Mouse (Mus musculus) MN1 (cell line): ENCODE measurements around the gene Tbc1d25.

ENCODE experiments used
- DNase-seq: peaks from one replicate; pipeline ENCODE4 v3.0.0-alpha.2; 2016; ENCODE audit warnings: low spot score

Gene Tbc1d25

DNA sequence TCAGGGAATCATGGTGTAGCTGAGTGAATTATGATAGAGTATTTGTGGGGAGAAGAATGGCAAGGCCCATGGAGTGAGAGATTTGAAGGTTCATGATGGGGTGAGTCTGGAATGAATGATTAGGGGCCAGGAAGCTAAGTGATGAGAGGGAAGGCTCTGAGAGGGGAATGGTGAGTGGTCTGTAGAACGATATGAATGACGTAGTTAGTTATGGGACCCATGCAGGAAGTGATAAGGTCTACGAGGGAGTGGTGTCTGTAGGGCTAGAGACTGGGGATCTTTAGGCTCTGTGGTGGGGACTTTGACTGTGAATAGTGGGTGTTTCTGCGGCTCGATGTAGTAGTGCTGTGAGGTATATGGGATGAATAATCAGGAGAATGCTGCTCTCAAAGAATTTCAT lies 3.7 kb upstream of the Tbc1d25 start:
- DNase-seq = no peak

DNA sequence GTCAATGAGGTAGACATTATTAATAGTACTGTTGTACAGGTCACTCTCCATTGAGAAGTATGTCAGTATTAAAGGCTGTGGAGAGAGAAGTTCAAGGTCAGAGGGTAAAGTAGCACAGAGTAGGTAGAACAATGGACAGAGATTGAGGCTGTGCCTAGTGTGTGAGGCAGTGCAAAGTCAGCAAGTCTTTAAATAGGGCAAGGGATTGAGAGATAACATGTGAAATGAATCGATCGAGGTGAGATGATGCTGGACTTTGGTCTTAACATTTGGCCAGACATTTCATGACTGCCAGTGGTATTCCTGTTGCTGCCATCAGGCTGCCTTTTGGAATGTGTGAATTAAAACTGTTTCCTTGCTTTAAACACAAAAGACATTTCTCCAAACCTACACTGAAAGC lies 2.9 kb upstream of the Tbc1d25 start:
- DNase-seq = no peak

DNA sequence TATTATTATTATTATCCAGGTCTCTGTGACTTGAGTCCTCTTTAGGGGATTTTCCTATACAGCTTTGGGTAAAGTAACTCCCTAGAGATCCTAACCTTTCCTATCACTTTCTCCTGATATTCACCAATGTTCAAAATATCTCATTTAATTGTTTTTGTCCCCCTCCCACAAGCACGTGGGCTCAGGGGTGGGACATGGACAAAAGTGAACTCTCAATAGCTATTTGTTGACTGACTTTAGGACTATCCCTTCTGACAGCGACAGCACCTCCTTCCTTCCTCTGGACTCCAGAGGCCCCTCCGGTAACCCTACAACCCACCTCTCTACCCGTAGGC lies 845 bp downstream of the Tbc1d25 start:
- DNase-seq = no peak

DNA sequence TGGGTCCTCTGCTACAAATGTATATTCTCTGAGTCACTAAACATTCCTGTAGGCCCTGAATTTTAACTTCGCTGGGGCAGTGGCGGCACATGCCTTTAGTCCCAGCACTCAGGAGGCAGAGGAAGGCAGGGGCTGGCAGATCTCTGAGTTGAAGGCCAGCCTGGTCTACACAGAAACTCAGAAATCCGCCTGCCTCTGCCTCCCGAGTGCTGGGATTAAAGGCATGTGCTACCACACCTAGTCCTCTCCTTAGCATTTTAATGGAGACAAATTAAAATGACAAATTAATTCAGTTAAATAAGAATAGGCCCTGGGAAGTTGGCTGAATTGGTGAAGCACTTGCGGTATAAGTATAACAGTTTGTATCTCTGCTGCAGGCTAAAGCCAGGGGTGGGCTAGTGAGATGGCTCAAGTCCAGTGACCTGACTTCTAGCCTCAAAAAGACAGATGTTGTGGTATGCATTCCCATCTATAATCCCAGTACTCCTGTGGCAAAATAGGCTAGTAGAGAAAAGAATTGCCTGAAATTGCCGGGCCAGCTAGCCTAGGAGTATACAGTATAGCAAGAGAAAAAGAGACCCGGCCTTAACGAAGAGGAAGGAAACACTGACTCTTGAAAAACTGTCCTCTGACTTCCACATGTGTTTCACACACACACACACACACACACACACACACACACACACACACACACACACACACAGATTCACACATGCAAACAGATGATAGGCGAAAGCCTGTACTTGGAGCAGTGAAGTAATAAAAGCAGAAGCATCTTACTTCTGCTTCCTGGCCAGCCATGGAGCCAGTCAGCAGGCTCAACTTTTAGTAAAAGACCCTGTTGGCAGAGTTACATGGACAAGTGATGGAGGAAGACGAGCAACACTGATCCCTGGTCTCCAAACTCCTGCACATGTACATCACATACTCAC lies 8.0 kb downstream of the Tbc1d25 start:
- no peak for DNase-seq

DNA sequence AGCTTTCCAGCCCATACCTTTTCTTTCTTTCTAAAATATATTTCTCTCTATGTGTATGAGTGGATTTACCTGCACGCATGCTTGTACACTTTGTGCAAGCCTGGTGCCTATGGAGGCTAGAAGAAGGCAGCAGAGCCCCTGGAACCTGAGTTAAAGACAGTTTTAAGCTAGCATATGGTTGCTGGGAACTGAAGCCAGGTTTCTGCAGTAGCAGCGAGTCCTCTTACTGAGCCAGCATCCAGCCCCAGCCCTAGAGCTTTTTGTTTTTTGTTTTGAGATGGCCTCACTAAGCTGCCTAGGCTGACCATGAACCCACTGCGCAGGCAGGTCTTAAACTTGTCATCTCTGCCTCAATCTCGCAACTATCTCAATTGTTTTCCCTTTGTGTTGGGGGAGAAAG lies 11.5 kb downstream of the Tbc1d25 start:
- no peak for DNase-seq

DNA sequence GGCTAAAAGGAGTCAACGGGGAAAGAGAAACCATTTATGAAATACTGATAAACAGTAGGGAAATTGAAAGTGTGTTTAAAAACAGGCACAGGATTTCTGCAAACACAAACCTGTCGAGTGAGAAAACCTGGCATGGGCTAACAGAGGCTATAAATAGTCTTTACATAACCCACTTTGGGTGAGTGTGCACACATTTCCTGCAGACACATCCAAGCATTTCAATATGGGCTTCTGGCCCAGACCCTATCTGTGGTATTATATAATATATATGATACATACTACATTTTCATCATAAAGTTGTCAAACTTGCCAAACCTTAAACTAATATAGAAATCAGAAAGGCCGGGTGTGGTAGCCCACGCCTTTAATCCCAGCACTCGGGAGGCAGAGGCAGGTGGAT lies 12.9 kb downstream of the Tbc1d25 start:
- DNase-seq = no peak

DNA sequence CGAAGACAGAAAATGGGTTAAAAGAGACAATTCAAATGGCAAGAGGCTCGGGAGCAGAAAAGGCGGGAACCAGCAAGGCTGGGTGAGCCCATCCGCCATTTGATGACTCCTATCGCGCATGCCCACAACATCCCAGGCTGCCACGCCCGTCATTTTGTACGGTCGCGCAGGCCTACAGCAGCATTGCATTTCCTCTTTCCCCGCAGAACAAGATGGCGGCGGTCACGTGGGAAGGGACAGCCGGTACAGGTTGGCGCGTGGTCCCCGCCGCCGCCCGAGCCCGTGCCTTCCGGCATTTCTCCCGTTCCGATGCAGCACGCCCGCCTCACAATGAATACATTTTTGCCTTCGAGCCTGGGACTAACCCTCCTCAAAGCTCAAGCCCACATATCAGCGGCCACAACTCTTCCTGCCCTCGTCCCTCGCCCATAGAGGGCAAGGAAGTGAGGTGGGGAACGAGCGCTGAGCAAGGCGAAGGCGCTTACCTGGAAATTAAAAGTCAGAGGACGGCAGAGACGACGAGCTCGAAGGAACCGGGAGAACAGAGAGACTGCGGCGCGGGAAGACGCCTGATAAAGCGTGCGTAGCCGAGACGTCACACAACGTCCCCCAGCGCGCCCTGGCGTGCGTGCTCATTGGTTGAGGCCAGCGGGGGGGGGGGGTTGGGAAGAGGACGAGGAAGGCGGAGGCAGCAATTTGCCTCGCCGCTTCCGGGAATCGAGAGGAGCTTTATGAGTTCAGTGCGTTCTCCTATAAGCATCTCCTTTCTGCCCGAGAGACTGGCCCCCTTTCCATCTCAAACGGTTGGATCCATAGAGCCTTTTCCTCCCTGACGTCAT lies 30.6 kb downstream of the Tbc1d25 start, which contains the start of gene Rbm3:
Gene Rbm3 (minus strand): TSS at position 728 of the 839 bp plus-strand sequence.
- peak; percentile 94 for DNase-seq

DNA sequence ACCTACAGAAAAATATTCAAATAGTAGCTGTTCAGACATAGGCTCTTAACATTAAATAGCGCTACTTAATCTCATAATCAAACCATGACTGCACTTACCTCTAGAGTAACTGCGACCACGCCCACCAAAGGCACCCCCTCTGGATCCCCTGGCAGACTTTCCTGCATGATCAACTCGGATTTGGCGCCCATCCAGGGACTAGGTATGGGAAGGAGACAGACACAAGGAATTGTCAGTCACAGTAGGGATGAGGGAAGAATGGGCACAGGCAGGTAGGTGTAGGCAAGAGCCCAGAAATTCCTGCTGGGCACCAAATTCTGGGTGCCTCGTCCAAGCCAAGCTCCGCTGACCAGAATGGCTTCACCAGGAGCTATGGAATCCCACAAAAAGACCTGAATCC lies 32.2 kb downstream of the Tbc1d25 start:
- peak; percentile 18 for DNase-seq

DNA sequence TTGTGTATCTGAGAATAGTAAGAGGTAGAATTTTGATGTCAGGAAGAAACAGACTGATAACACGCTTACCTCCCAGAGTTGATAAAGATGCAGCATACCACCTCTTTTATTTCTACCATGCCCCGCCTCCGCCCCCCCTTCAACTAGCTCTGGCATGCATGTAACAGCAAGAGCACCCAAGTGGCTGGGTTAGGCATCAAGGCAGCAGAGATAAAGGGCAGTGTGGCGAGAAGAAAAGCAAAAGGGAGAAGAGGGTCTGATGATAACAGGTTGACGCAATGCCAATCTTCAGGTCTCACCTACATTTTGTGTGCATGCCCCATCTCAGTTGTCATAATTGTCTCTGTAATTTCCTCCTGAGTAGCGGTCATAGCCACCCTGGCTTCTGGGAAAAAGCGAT lies 33.0 kb downstream of the Tbc1d25 start:
- DNase-seq = no peak

DNA sequence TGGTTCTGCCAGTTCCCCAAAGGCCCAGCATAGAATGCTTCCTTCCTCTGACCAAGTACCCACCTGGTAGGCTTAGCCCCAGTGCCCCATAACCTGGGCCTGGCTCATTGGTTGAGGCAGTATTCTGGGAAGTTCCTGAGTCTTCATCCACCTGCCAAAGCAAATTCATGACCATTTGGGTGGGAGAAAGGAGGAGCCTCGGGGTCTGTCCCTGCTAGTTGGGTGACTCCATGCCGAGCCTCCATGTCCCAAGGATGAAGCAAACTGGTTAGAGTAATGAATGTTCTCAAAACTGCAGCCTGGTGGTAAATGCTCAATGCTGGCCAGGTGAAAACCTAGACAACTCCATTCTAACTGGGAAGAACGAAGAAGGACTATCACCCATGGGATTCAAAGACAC lies 34.9 kb downstream of the Tbc1d25 start:
- no peak for DNase-seq

DNA sequence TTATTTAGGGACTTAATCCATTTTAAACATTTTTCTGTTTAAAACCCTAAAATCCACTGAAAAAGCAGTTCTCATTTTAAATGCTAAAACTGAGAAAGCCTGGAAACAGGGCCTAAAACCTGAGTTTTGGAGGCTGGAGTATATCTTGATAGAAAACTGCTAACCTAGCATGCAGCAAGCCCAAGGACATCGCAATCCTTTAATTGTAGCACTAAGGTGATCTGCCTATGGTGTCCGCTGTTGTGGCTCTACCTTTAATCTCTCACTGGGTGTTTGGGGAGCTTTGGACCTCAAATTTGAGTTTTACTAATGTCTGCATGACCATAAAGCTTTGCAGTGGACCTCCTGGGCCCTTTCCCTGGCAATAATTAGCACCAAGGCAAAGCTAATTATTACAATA lies 35.5 kb downstream of the Tbc1d25 start:
- DNase-seq = no peak

DNA sequence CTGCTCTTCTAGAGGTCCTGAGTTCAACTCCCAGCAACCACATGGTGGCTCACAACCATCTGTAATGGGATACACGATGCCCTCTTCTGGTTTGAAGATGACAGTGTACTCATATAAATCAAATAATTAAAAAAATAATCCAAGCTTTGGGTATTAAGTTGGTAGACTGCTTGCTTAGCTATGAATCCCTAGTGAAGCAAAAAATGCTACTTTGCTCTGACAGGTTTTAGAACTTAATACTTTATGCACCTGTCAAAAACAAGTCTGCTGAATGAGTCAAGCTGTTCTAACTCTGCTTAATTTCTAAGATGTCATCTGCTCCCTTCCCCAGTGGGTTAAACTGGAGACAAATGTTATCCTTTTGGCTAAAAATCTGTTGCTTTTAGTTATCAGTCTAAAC lies 36.5 kb downstream of the Tbc1d25 start:
- DNase-seq = no peak

DNA sequence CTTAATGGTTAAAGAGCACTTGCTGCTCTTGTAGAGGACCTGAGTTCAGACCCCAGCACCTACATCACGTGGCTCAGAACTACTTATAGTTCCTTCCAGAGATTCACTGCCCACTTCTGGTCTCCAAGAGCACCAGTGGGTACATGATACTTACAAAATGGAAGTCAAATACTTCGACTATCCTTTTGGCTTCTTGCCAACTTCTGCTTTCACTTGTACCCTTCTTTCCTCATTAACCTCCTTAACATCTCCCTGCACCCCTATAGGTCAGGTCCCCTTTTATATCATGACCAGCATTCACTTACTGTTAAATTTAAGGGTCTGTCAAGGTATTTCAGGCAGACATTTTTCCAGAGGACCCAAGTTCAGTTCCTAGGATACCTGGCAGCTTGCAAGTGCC lies 40.1 kb downstream of the Tbc1d25 start:
- DNase-seq = no peak

DNA sequence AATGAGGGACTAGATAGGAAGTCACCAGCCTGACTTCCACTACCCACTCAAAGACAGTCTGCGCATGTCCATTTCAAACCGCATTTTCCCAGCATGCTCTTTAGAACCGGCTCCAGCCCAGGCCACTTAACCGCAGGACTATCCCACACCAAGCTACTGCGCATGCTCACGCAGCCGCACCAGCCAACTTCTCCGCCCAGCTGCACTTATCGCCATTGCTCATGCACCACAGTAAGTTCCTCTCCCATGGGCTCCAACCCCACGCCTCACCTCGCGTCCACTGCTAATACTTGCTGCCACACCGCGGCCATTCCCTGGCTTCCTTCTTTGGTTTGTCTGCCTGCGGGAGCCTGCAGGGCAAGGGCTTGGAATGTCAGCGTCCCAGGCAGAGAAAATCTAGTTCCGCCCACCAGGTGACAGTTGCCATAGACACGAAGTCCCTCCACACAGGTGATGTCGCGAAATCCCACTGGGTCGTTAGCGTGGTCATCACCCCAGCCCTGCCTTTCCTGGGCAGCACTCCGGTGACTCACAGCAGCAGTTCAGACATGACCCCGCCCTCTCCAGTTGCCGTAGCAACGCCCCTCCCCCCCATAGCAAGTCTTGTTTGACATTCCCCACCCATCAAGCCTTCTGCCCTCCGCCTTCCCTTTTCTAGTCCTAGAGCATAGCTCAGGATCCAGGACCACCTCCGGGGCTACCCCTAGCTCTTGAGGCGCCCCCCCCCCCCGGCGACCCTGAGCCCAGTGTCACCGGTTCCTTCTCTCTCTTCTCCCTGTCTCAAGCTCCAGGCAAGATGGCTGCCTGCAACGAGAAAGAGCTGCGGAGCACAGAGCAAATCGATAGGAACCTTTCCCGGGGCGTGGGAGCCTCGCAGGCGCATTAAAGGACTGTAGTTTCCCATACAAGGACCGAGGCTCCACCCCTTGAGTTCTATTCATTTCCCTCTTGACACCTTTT lies 43.7 kb downstream of the Tbc1d25 start, which contains the start of gene Wdr13:
Gene Wdr13 (minus strand): TSS at position 876 of the 960 bp plus-strand sequence.
- peak; percentile 95 for DNase-seq

DNA sequence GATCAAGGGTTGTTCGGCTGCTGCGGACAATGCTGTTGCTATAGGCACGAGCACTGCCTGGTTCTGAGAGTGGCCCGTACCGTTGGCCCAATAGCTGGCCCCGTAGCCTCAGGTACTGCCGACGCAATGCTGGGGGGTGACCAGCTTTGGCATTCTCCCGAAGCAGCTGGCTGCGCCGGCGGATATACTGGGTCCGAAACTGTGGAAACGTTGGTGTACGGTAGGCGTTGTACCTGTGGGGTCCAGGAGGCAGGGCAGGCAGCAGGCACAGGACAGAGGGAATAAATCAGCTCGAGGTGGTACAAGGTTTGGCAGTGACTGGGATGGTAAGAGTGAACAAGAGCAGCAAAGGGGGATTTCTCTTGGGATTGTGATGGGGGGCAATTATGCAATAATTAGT lies 44.6 kb downstream of the Tbc1d25 start:
- no peak for DNase-seq

DNA sequence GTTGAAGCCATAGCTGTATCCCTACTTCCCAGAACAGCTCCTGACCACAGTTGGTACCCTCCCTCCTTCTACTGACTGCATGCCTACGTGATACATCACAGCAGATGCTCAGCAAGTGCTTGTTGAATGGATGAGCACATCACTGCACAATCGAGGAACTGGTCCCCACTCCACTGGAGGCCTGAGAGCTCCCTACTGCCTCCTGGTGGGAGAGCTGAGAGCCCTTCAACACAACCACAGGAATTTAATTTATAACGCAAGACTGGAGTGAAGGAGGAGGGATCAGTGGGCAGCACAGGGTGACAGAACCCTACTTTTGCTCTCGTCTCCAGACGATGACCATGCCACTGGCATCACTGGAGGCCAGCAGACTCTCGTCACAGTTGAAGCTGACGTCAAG lies 50.7 kb downstream of the Tbc1d25 start:
- no peak for DNase-seq

DNA sequence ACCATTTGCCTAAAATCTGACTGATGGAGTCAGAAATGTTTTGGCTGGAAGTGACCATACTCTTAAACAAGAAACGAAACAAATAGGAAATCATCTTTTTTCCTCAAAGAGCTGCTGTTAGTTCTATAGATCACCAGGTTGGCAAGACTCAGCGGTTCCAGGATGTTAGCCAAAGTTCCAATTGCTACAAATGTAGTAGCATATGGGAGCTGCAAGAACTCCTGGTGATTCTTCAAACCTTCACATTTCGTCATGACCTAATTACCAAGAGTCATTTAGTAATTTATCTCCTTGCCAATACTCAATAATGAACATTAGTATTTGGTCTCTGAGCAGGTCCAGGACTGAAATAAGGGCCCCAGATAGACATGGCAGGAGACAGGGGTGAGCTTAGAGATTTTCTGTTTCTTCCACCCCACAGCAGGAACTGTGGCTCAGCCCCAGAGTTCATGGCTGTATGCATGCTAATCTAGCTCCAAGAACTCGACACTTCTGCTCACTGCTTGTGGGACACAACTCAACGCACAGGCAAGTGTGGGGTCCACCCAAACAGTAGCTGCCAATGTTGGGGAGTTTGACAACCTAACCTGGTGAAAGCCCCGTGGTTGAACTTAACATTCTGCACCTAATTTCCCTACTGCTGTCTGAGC lies 52.0 kb downstream of the Tbc1d25 start:
- DNase-seq = no peak

DNA sequence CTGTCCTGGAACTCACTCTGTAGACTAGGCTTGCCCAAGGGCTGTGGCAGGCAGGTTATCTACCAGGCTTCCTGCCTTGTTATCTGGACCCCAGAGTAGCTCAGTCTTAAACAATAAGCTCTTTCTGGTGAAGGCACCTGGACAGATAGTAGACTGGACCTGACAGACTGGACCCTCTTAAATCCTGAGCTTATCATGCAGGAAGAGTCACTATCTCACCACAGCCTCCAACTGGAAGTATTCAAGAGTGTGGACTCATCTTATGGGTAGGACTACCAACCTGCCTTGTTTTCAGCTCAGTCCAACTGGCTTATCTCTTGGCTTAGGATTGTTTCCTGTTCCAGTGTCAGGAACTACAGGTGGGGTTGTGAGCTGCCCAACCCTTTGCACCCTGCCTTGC lies 58.7 kb downstream of the Tbc1d25 start:
- DNase-seq = no peak

DNA sequence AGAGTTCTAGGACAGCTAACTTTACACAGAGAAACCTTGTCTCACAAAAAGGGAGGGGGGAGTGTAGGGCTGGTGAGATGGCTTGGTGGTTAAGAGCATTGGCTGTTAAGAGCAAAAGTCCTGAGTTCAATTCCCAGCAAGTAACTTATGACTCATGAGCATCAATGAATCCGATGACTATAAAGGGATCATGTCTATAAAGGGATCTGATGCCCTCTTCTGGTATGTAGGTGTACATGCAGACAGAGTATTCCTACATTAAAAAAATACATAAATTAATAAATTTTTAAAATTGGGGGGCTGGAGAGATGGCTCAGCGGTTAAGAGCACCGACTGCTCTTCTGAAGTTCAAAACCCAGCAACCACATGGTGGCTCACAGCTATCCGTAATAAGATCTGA lies 60.7 kb downstream of the Tbc1d25 start:
- no peak for DNase-seq

DNA sequence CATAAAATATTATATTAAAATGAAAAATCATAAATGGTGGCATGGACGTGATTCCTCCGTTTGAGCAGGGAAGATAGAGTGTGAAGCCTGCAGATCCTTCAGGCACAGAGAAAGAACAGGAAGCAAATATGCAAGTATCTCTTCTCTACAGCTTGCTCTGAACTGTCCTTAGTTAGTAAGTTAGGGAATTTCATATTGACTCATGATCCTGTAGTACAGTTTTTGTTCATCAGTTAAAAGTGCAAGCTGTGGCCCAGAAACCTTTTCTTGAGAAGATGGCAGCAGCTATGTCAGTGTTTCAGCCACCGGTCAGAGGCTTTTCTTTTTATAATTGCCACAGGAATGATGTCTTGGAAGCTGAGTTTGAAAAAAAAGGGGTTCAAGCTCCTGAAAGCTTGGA lies 71.0 kb downstream of the Tbc1d25 start:
- no peak for DNase-seq
